Mouse (Mus musculus) myocyte (in vitro differentiated cells): ENCODE data around the gene Ces1e. TPM values are rescaled to one million over a fixed set of nuclear protein-coding genes. Genes with fewer than 3 reads are reported as not detected.

ENCODE experiments used
- H3K27me3 ChIP-seq: one replicate; pipeline ENCODE4 v1.6.1; 2011; ENCODE audit not compliant: control insufficient read depth, insufficient read depth, insufficient read length
- H3K36me3 ChIP-seq: one replicate; pipeline ENCODE4 v1.6.1; 2011; ENCODE audit not compliant: control insufficient read depth, insufficient read depth
- H3K4me2 ChIP-seq: one replicate; pipeline ENCODE4 v1.6.1; 2011; ENCODE audit warnings: low read depth, control low read depth
- H3K4me3 ChIP-seq: one replicate; pipeline ENCODE4 v1.5.1; 2011; ENCODE audit warnings: mild to moderate bottlenecking, control low read depth, moderate library complexity
- H3K79me2 ChIP-seq: one replicate; pipeline ENCODE4 v1.6.1; 2011; ENCODE audit not compliant: control insufficient read depth, insufficient read depth
- H3ac ChIP-seq: one replicate; pipeline ENCODE4 v1.6.1; 2011; ENCODE audit not compliant: control insufficient read depth, insufficient read length
- CEBPB ChIP-seq: IDR thresholded peaks from 2 replicates; pipeline ENCODE4 v1.6.1; 2011; ENCODE audit warnings: mild to moderate bottlenecking, moderate library complexity; ENCODE audit not compliant: poor library complexity, insufficient read depth, severe bottlenecking
- E2F4 ChIP-seq: IDR thresholded peaks from one replicate; pipeline ENCODE4 v1.6.1; 2011; ENCODE audit warnings: mild to moderate bottlenecking, control low read depth, moderate library complexity; ENCODE audit not compliant: insufficient read depth
- MAX ChIP-seq: IDR thresholded peaks from one replicate; pipeline ENCODE4 v1.6.1; 2011; ENCODE audit warnings: low read depth, mild to moderate bottlenecking, control low read depth
- MYOD1 ChIP-seq, 3 experiments: IDR thresholded peaks; one replicate each; pipeline ENCODE4 v1.6.1; 2011; ENCODE audit warnings: control low read depth in 2 of 3, low read depth in 2 of 3, mild to moderate bottlenecking in 2 of 3, moderate library complexity in 1 of 3; ENCODE audit not compliant: insufficient read length in 2 of 3, control insufficient read depth in 1 of 3
- MYOG ChIP-seq, 3 experiments: IDR thresholded peaks; one replicate each; pipeline ENCODE4 v1.6.1; 2011; ENCODE audit warnings: control low read depth in 2 of 3, low read depth in 2 of 3, mild to moderate bottlenecking in 2 of 3; ENCODE audit not compliant: insufficient read length in 2 of 3, control insufficient read depth in 1 of 3, insufficient read depth in 1 of 3
- POLR2A ChIP-seq: IDR thresholded peaks from one replicate; pipeline ENCODE4 v1.6.1; 2011; ENCODE audit warnings: low read depth, mild to moderate bottlenecking, control low read depth, moderate library complexity; ENCODE audit not compliant: insufficient read length
- POLR2AphosphoS2 ChIP-seq: IDR thresholded peaks from one replicate; pipeline ENCODE4 v1.6.1; 2011; ENCODE audit warnings: low read depth, control low read depth; ENCODE audit not compliant: insufficient read length
- REST ChIP-seq: IDR thresholded peaks from one replicate; pipeline ENCODE4 v1.6.1; 2011; ENCODE audit warnings: mild to moderate bottlenecking, control low read depth, moderate library complexity; ENCODE audit not compliant: insufficient read depth, insufficient read length
- SRF ChIP-seq: IDR thresholded peaks from one replicate; pipeline ENCODE4 v1.6.1; 2011; ENCODE audit warnings: low read depth; ENCODE audit not compliant: control insufficient read depth, insufficient read length
- TCF12 ChIP-seq: IDR thresholded peaks from one replicate; pipeline ENCODE4 v1.6.1; 2011; ENCODE audit warnings: mild to moderate bottlenecking, control low read depth; ENCODE audit not compliant: poor library complexity, insufficient read depth, severe bottlenecking
- TCF3 ChIP-seq: IDR thresholded peaks from one replicate; pipeline ENCODE4 v1.6.1; 2011; ENCODE audit warnings: low read depth, control low read depth; ENCODE audit not compliant: insufficient read length
- USF1 ChIP-seq: IDR thresholded peaks from one replicate; pipeline ENCODE4 v1.6.1; 2011; ENCODE audit warnings: low read depth, mild to moderate bottlenecking, control low read depth, moderate library complexity
- polyA plus RNA-seq: library from polyadenylated mRNA; unstranded; fragments of >200 nt; fragmentation: generic; extraction: Trizol; gene quantifications from one replicate; pipeline ENCODE4 v1.2.1, GENCODE M21; 2012; ENCODE audit warnings: missing spikeins

Ces1e gene
- polyA plus RNA-seq: not detected

- H3K4me3 ChIP-seq: no peak within 1 kb of the TSS
- TF ChIP-seq TCF12: no peak
- TF ChIP-seq POLR2AphosphoS2: no peak
- no peak for TF ChIP-seq CEBPB
- TF ChIP-seq E2F4: no peak
- no peak for TF ChIP-seq POLR2A
- TF ChIP-seq REST: no peak
- TF ChIP-seq MAX: no peak
- no peak for TF ChIP-seq MYOG (IDR thresholded peaks at IDR 0.05; ENCODE audit: control insufficient read depth in 1 of 3, insufficient read depth in 1 of 3, insufficient read length in 2 of 3, low read depth in 2 of 3)
- no peak for TF ChIP-seq USF1
- TF ChIP-seq TCF3: no peak
- TF ChIP-seq MYOD1 (IDR thresholded peaks at IDR 0.05; ENCODE audit: control insufficient read depth in 1 of 3, insufficient read length in 2 of 3, low read depth in 2 of 3): no peak
- TF ChIP-seq SRF: no peak
- no peaks in the 10 kb centered on the region for H3K79me2 ChIP-seq
- no peak within 1 kb of the TSS for H3K4me2 ChIP-seq
- no peaks in the 10 kb centered on the region for H3K27me3 ChIP-seq
- no peaks in the 10 kb centered on the region for H3K36me3 ChIP-seq
- H3ac ChIP-seq: no peak within 1 kb of the TSS
Measured at GRCm38 (mm10) chr8:93229446-93229845, at the start of gene Ces1e. Ces1e (minus strand) TSS chr8:93229619.

GRCm38 (mm10) chr8:93278176-93278805, 48.9 kb upstream of the Ces1e start:
- H3K79me2 ChIP-seq: no peaks in the 10 kb centered on the region
- no peak overlapping the region for H3K4me2 ChIP-seq
- H3K27me3 ChIP-seq: no peaks in the 10 kb centered on the region
- no peak overlapping the region for H3ac ChIP-seq
- TF ChIP-seq SRF: no peak
- no peak for TF ChIP-seq E2F4
- TF ChIP-seq TCF3: no peak
- no peaks in the 10 kb centered on the region for H3K36me3 ChIP-seq
- H3K4me3 ChIP-seq: no peak overlapping the region

GRCm38 (mm10) chr8:93274609-93275008, 45.2 kb upstream of the Ces1e start:
- Histone ChIP-seq H3K4me3 (no peak overlapping the region), H3K79me2 (no peaks in the 10 kb centered on the region), H3ac (no peak overlapping the region), H3K4me2 (no peak overlapping the region), H3K36me3 (no peaks in the 10 kb centered on the region), H3K27me3 (no peaks in the 10 kb centered on the region)
- TF ChIP-seq TCF3 (no peak), MAX (no peak), TCF12 (no peak), POLR2A (no peak), POLR2AphosphoS2 (no peak), SRF (no peak), REST (no peak), MYOG (IDR thresholded peaks at IDR 0.05; ENCODE audit: control insufficient read depth in 1 of 3, insufficient read depth in 1 of 3, insufficient read length in 2 of 3, low read depth in 2 of 3) (no peak), USF1 (no peak), E2F4 (no peak), CEBPB (no peak), MYOD1 (IDR thresholded peaks at IDR 0.05; ENCODE audit: control insufficient read depth in 1 of 3, insufficient read length in 2 of 3, low read depth in 2 of 3) (no peak)

- no peaks in the 10 kb centered on the region for H3K27me3 ChIP-seq
- no peaks in the 10 kb centered on the region for H3K79me2 ChIP-seq
- no peak overlapping the region for H3K4me3 ChIP-seq
- no peaks in the 10 kb centered on the region for H3K36me3 ChIP-seq
- H3K4me2 ChIP-seq: no peak overlapping the region
- no peak for TF ChIP-seq MAX
- TF ChIP-seq MYOD1 (IDR thresholded peaks at IDR 0.05; ENCODE audit: control insufficient read depth in 1 of 3, insufficient read length in 2 of 3, low read depth in 2 of 3): no peak
- no peak for TF ChIP-seq POLR2A
- no peak for TF ChIP-seq MYOG (IDR thresholded peaks at IDR 0.05; ENCODE audit: control insufficient read depth in 1 of 3, insufficient read depth in 1 of 3, insufficient read length in 2 of 3, low read depth in 2 of 3)
- no peak for TF ChIP-seq CEBPB
- TF ChIP-seq SRF: no peak
- TF ChIP-seq TCF3: no peak
- no peak for TF ChIP-seq E2F4
- no peak for TF ChIP-seq TCF12
- no peak for TF ChIP-seq REST
- TF ChIP-seq POLR2AphosphoS2: no peak
- no peak for TF ChIP-seq USF1
- H3ac ChIP-seq: no peak overlapping the region
Measured at GRCm38 (mm10) chr8:93273321-93273720, 43.9 kb upstream of the Ces1e start.

- Histone ChIP-seq H3K4me2 (no peak overlapping the region), H3ac (no peak overlapping the region), H3K4me3 (no peak overlapping the region), H3K79me2 (no peaks in the 10 kb centered on the region), H3K27me3 (no peaks in the 10 kb centered on the region), H3K36me3 (no peaks in the 10 kb centered on the region)
- TF ChIP-seq E2F4 (no peak), TCF3 (no peak), SRF (no peak), POLR2A (no peak), MYOD1 (IDR thresholded peaks at IDR 0.05; ENCODE audit: control insufficient read depth in 1 of 3, insufficient read length in 2 of 3, low read depth in 2 of 3) (no peak), MAX (no peak), POLR2AphosphoS2 (no peak), USF1 (no peak), MYOG (IDR thresholded peaks at IDR 0.05; ENCODE audit: control insufficient read depth in 1 of 3, insufficient read depth in 1 of 3, insufficient read length in 2 of 3, low read depth in 2 of 3) (no peak), CEBPB (no peak), REST (no peak), TCF12 (no peak)
Measured at GRCm38 (mm10) chr8:93272686-93273085, 43.3 kb upstream of the Ces1e start.
